ENCODE assay signal across 24 mouse cellular contexts in genomic region chr6:38755188-38755587, GRCm38 (mm10).
DNase-seq lines count a peak whose midpoint lies in the region; ATAC-seq and TF ChIP-seq lines count a peak whose summit lies in the region.
"Had no signal": no experiment of that assay in that cellular context is flagged by ENCODE, and none has a peak within 500 bp of the region (broad histone marks: within the 10 kb centered on the region; RNA-seq: fewer than 3 reads in every experiment).

No protein-coding gene starts in this region.

- peaks cover 45% of the 10 kb centered on the region for H3K4me1 ChIP-seq in heart, embryonic 15.5 days (replicated peaks)
- peaks cover 49% of the 10 kb centered on the region for H3K4me1 ChIP-seq in heart, embryonic 10.5 days
- peaks cover 36% of the 10 kb centered on the region for H3K4me1 ChIP-seq in brown adipose tissue, adult 24 weeks (ENCODE audit: control insufficient read depth, insufficient read depth, insufficient read length, low read length)
- H3K4me1 ChIP-seq: lung, embryonic 15.5 days had no signal

- no peak for TF ChIP-seq CTCF in gastrocnemius, adult 2 months (IDR thresholded peaks at IDR 0.05)

- 56% methylated on average over 2 of the region's 2 CpGs for WGBS in heart, embryonic 15.5 days
- 83% methylated on average over 2 of the region's 2 CpGs for WGBS in heart, embryonic 10.5 days

- 0 out of 2 replicates have a peak overlapping the region, but pooled peaks have one; percentile 31 for H3K27ac ChIP-seq in gastrocnemius, adult 2 months
- 0 out of 2 replicates have a peak overlapping the region, but pooled peaks have one; percentile 8 for H3K27ac ChIP-seq in heart, embryonic 15.5 days
- H3K27ac ChIP-seq in heart, embryonic 10.5 days, result no peak overlapping the region
- peak overlapping the region; percentile 97 for H3K27ac ChIP-seq in brown adipose tissue, adult 24 weeks (replicated peaks; ENCODE audit: low read depth, low read length)
- H3K27ac ChIP-seq: hindbrain, postnatal 0 days; left cerebral cortex, adult 2 months; liver, embryonic 15.5 days; lung, embryonic 15.5 days; midbrain, embryonic 15.5 days; neural tube, embryonic 13.5 days had no signal

- H3K27me3 ChIP-seq in heart, embryonic 15.5 days, result no peaks in the 10 kb centered on the region
- no peaks in the 10 kb centered on the region for H3K27me3 ChIP-seq in heart, embryonic 10.5 days (ENCODE audit: insufficient read depth, poor library complexity, severe bottlenecking)
- H3K27me3 ChIP-seq: liver, embryonic 15.5 days; lung, embryonic 15.5 days; midbrain, embryonic 15.5 days; neural tube, embryonic 13.5 days had no signal

- intact Hi-C loops in gastrocnemius, adult 2 months (cut with DNase I), result no loop called here
- intact Hi-C loops in gastrocnemius, postnatal 14 days (cut with DNase I; ENCODE audit: low total_unique reads), result no loop called here

- no peak for ATAC-seq in heart, embryonic 15.5 days (replicated peaks; ENCODE audit: insufficient number of reproducible peaks, insufficient read depth, low FRiP score, low read depth)
- ATAC-seq: forebrain, postnatal 0 days; hindbrain, postnatal 0 days; intestine, embryonic 16.5 days; midbrain, embryonic 15.5 days had no signal

- H3K4me2 ChIP-seq in heart, embryonic 15.5 days, result no peak overlapping the region
- H3K4me2 ChIP-seq: liver, embryonic 15.5 days; lung, embryonic 15.5 days; midbrain, embryonic 15.5 days; neural tube, embryonic 13.5 days had no signal

- no peak overlapping the region for H3K4me3 ChIP-seq in gastrocnemius, adult 2 months
- no peak overlapping the region for H3K4me3 ChIP-seq in heart, embryonic 15.5 days
- H3K4me3 ChIP-seq in heart, embryonic 10.5 days, result no peak overlapping the region
- no peak overlapping the region for H3K4me3 ChIP-seq in brown adipose tissue, adult 24 weeks (ENCODE audit: insufficient read depth, low read depth, low read length)
- H3K4me3 ChIP-seq: left cerebral cortex, adult 2 months; liver, embryonic 15.5 days; lung, embryonic 15.5 days; midbrain, embryonic 15.5 days; myocyte; neural tube, embryonic 13.5 days had no signal

- H3K9me3 ChIP-seq in heart, embryonic 15.5 days (replicated peaks), result no peaks in the 10 kb centered on the region
- H3K9me3 ChIP-seq in heart, embryonic 10.5 days, result no peaks in the 10 kb centered on the region
- H3K9me3 ChIP-seq: liver, embryonic 15.5 days; lung, embryonic 15.5 days; midbrain, embryonic 15.5 days; neural tube, embryonic 13.5 days had no signal

- peak; percentile 49 for DNase-seq in adrenal gland, adult 2 months
- DNase-seq in adrenal gland, adult 18-20 months (ENCODE audit: low spot score in 2 of 2), result no peak
- no peak for DNase-seq in gastrocnemius, adult 2 months
- DNase-seq in gastrocnemius, postnatal 14 days, result no peak
- no peak for DNase-seq in heart, embryonic 10.5 days (ENCODE audit: low spot score)
- DNase-seq in thymus, postnatal 4 days, result no peak
- DNase-seq: cerebellum, adult 11 months; cerebellum, postnatal 14 days; forebrain, postnatal 0 days; layer of hippocampus, adult 9-11 months; lung, postnatal 4 days; retina, postnatal 1 day; right cerebral cortex, postnatal 25 days; spleen, adult 18-20 months had no signal

- H3K9ac ChIP-seq in heart, embryonic 15.5 days, result no peak overlapping the region
- H3K9ac ChIP-seq: forebrain, postnatal 0 days; liver, embryonic 15.5 days; lung, embryonic 15.5 days; midbrain, embryonic 15.5 days; neural tube, embryonic 13.5 days had no signal

- no peaks in the 10 kb centered on the region for H3K36me3 ChIP-seq in heart, embryonic 15.5 days
- peaks cover 5% of the 10 kb centered on the region; the same call in 1 of the 2 replicates for H3K36me3 ChIP-seq in heart, embryonic 10.5 days
- H3K36me3 ChIP-seq: lung, embryonic 15.5 days; midbrain, embryonic 15.5 days; neural tube, embryonic 13.5 days had no signal
